Mouse (Mus musculus) Muller cell, postnatal 12 days (primary cell): ENCODE results near the gene Cdc14b.
A peak's percentile ranks its signal among the peaks of the same experiment; 100 is the strongest.

Experiments
- DNase-seq: peaks from one replicate; pipeline ENCODE4 v3.0.0-alpha.2; 2015; ENCODE audit errors: inconsistent ontology term

The Cdc14b gene

DNA sequence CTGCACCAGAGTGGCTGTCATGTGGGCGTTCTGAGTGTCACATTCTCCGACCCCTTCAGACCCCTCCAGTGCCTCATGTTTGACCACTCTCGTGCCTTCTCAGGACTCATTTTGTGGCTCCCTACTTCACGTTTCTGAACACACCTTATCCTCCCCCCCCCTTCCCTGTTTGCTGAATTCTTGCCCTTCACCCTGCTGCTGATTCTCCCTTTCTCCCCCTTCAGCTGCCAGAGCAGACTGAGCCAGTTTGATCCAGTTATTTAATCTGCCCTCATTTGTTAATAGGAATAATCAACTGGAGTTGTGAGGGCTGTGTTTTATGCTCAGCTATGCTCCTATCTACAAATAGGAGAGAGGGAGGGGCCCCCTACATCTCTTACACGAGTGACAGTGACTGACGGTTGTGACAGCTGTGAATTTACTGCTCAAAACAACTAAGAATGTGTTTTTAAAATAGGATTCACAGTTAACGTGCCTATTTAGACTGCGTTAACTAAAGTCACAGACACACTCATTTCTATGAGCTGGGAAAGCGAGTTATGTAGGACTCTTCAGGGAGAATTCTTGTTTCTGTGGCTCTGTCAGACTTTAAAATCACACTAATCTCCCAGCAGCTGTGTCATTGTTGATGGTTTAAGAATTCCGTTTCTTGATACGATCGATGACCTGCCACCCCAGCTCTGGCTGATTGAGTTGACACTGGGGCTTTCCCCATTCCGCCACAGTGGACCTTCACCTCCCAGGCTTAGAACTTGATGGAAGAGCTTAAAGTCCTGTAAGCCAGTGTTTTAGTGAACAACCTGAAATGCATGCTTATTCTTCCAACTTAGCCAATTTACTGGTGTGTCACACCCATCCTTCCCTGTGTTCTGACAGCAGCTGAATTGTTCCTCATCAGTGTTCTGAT is 96.1 kb downstream of the Cdc14b start:
- no peak for DNase-seq

DNA sequence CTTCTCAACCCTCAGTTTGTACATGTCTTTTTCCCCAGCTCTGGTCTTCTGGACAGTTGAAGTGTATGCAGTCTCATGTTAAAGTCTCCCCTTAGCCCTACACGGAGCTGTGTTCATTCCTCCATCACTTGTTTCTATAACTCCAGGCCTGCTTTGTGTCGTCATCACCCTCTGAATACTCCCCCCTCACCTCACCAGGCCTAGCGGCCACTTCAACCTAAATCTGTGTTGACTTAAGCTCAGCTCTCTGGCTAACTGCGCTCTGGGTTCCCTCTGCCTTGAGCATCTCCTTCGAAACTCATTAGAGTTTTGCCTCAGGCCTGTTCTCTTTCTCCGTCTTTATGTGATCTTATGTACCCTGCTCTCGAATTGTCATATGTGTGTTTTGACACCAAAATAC is 97.1 kb downstream of the Cdc14b start:
- no peak for DNase-seq

DNA sequence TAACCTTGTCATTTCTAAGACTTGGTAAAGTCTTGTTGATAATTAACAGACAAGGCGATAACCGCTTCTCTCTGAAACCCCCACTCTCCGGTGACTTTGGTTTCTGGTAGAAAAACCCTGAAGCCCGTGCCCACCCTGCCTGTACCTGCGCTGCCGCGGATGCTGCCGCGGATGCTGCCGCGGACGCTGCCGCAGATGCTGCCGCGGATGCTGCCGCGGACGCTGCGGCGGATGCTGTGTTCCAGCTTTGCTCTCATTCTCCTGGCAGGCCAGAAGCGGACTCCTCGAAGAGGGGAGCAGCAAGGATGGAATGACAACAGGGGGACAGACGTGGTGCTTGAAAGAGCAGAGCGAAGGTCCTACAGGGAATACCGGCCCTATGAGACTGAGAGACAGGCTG is 105.3 kb downstream of the Cdc14b start:
- DNase-seq, result no peak

DNA sequence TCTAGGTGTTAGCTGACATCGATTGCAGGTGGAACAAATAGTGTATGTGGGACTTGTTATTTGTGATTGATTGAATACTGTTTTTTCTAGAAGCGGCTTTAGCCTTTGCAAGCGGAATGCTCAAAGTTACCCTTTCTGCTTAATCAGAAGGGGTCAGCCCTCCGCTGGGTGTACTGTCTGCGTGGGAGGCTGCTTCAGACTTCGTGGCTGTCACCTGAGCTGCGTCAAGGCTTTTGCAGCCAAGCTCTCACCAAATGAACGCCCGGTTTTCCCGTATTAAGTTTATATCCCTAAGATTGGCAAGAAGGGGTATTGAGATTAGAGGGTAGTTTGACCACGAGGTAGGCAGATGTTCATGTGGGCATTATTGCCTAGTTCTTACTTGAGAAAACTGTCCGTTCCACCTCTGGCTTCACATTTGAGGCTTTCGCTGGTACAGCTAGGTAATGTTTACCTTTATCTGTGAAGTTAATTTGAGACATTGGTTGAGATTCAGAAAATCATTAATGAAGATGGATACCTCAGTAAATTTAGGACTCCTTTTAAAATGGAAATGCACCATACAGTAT is 111.9 kb downstream of the Cdc14b start:
- DNase-seq, result no peak

DNA sequence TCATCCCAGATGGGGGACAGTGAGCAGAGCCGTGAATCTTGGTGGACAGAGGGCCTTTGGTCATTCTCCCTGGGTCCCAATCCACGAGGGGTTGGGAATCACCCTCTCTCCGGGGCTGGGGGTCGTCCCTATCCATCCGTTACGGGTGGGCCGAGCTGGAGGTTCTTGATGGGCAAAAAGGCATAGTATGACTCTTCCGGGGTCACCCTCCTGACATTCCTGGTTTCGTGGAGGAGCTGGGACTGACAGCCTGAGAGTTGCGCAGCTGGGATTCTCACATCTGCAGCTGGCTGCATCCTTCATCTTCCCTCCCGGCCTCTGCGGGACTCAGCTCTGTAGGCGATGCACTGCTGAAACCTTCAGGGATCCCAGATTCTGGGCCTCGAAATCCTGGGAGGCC is 112.5 kb downstream of the Cdc14b start:
- no peak for DNase-seq

DNA sequence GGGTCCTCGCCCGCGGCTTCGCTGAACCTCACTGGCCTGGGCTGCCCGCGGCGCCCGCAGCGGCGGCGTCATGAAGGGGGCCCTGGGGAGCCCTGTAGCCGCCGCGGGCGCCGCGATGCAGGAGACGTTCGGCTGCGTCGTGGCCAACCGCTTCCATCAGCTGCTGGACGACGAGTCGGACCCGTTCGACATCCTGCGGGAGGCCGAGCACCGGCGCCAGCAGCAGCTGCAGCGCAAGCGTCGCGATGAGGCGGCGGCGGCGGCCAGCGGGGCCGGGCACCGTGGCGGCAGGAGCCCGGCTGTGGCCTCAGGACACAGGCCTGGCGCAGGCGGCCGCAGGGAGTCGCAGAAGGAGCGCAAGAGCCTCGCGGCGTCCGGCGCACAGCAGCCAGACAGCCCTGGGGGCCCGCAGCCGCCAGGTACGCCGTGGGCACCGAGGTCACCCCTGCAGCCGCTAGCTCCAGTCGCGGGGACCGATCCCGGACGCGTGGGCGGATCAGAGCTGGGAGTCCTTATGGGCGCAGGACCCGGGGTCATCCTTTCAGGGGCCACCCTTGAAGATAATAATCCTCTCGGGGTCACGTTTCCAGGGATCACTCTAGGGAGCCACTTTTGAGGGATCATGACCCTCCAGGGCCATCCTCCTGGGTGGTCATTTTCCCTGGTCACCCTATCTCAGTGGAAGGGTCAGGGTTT is 113.0 kb downstream of the Cdc14b start:
- DNase-seq, result no peak

DNA sequence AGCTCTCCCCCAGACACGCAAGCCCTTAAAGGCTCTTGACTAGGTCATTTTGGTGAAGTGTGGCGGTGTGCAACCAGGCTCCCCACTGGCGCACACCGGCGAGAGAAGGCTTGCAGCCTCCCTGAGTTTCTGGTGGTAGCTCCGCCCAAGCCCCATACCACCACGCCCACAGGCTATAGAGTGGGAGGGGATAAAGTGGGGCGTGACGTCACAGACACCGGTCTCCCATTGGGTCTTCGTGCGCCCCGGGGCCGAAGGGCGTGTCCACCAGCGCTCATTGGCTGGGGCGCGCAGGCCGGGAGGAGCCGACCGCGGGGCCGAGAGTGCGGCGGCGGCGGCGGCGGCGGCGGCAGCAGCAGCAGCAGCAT is 113.6 kb downstream of the Cdc14b start, which contains the start of gene Habp4:
Gene Habp4, plus strand, starts transcription at position 277 of the 368 bp plus-strand sequence.
- DNase-seq, result peak; percentile 99

DNA sequence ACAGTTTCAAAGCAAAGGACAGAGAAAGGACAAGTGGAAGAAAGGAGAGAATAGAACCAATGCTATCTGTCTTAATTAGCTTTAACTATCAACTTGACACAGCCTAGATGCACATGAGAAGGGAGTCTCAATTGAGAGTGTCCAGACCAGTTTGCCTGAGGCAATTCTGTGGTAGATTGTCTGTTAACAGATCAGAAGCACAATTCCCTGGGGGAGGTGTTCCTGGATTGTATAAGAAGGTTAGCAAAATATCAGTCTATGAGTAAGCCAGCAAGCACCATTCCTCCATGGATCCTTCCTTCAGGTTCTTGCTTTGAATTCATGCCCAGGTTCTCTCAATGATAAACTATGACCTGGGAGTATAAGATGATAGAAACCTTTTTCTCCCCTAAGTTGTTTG is 118.1 kb downstream of the Cdc14b start:
- DNase-seq, result no peak

DNA sequence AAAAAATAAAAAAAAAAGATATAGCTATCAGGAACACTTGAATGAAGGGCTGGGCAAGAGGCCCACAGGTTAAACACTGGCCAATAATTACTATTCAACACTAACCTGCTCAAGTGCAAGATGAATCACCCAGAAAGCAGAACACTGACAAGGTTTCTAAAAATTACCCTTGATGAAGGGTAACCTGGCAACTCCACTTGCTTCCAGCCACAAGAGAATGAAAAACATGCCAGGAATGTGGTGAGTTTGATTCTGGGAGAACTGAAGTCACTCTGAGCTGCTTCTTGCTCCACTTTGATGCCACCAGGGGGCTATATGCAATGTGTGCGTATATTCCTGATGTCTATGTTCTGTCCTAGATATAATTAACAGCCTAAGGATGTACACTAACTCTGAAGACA is 119.9 kb downstream of the Cdc14b start:
- DNase-seq, result peak; percentile 87

DNA sequence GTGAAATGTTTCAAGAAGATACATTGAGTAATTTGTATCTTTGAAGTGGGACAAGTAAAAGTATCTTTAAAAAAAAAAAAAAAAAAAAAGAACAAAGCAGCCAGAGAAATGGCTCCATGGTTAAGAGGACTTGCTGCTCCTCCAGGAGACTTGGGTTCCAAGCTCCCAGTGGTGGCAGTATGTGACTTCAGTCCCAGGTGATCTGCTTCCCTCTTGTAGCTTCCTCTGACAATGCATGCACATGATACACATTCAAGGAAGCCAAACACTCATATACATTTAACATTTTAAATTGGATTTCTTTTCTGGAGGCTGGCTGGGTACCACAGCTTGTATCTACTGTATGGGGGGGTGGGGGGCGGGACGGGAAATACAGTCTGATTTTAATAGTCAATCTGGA is 120.4 kb downstream of the Cdc14b start:
- DNase-seq, result no peak

DNA sequence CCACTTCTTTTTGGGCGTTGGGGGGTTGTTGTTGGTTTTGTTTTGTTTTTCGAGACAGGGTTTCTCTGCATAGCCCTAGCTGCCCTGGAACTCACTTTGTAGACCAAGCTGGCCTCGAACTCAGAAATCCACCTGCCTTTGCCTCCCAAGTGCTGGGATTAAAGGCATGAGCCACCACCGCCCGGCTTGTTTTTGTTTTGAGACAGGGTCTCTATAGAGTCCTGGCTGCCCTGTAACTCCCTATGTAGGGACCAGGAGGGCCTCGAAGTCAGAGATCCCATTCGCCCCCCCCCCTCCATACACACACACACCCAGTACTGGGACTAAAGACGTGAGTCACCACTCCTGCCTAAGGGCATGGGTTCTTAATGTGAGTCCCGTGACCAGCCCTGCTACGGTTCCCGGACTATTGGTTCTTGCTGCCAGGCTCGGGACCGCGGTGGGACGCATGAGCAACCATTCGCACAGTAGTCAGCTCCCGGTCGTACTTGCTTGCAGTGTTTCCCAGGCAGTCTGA is 121.3 kb downstream of the Cdc14b start:
- peak; percentile 90 for DNase-seq

DNA sequence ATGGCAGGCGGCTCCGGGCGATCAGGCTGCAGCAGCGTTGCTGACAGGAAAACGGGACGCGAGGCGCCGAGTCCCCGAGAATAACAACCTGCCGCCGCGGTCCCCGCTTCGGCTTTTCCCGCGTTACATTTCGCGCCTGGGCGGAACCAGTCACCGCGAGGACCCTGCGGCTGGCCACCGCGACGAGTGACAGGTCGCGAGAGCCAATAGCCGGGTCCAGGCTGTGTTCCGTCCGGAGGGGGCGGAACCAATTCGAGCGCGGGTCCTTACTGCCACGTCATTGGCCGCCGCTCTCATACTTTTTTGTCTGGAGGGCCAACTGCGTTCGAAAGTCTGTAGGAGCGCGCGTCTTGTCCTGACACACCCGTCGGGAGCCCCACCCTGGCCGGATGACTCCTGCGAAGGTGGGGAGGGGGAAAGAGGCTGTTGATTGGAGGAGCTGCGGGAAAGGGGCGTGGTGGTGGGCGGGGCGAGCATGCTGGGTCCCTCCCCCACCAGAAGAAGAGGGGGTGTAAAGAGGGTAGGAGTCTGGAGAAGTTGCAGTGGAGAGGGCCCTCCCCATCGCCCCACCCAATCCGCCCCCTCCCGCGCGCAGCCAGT is 121.9 kb downstream of the Cdc14b start, which contains the start of gene Zfp367:
Gene Zfp367, minus strand, starts transcription at position 120 of the 600 bp plus-strand sequence.
- DNase-seq, result peak; percentile 100

DNA sequence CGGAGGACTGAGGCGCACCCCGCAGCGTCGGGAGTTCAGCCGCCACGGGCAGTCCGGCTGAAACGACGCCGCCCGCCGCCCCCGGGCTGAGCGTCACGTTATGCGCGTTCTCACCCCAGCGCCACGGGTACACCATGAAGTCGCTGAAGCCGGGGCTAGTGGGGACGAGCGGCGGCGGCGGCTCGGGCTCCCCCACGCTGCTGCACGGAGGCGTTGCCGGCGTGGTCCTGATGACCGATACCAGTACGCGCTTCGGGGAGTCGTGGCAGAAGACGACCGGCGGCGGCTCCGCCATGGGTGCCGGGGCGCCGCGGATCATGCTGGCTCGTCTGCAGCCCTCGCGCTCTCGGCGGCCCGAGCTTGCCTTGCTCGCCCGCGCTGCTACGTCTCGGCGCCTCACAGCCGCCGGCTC is 122.4 kb downstream of the Cdc14b start:
- no peak for DNase-seq

DNA sequence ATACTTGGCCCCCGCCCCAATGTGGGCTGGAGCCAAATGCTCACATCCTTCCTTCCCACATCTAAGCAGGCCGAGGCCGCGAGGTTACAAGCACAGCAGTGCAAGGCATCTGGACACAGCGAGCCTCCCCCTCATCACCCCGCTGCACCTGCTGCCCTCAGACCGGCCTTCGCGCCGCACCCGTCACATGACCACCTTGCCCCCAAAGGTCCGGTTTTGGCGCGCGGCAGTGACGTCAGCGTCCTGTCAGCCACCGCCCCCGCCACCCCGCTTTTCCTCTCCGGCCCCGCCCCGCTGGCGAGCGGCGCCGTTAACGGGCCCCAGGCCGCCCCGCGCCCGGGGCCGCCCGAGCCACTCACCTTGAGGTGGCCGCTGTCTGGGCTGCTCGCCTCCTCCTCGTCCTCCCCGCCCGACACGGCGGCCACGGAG is 122.8 kb downstream of the Cdc14b start:
- peak; percentile 89 for DNase-seq

DNA sequence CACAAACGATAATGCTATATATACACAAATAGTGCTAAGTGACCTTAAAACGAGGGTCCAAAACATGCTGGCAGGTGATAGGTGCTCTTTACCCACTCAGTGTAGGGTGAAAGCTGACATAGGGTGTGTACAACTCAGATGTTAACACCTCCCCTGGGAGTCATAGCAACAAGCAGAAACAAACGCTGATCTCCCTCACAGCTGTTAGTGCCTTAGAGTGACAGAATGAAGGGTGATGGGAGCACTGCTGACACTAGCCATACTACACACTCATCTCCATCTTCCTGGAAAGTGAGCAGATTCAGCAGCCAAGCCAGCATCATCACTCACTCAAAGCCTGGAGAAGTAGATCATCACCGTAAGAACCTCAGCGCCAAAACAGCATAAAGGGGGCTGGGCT is 125.0 kb downstream of the Cdc14b start:
- DNase-seq, result no peak
